Mouse (Mus musculus) neural tube, embryonic 11.5 days (tissue): ENCODE data around the gene Gm43517. TPM values are rescaled to one million over a fixed set of nuclear protein-coding genes. Genes with fewer than 3 reads are reported as not detected.

ENCODE experiments used
- ATAC-seq: fragments of 200-750 bp; cut with Nextera tagmentation; 2 replicates; pipeline ENCODE4 v1.8.0; 2017; ENCODE audit warnings: moderate number of reproducible peaks, mild to moderate bottlenecking, moderate TSS enrichment, moderate library complexity; ENCODE audit not compliant: insufficient read depth, low FRiP score, low TSS enrichment
- DNase-seq: peaks from one replicate; pipeline ENCODE4 v3.0.0-alpha.2; 2015; ENCODE audit warnings: low spot score
- H3K27ac ChIP-seq: fragments of 300-500 bp; sonication (generic); 2 replicates; pipeline ENCODE4 v1.5.1; 2014; ENCODE audit warnings: low read depth, mild to moderate bottlenecking, low read length
- H3K27me3 ChIP-seq: fragments of 300-500 bp; sonication (generic); 2 replicates; pipeline ENCODE4 v1.6.1; 2014; ENCODE audit warnings: mild to moderate bottlenecking, low read length, mixed read lengths; ENCODE audit not compliant: control insufficient read depth, insufficient read depth
- H3K36me3 ChIP-seq: fragments of 300-500 bp; sonication (generic); 2 replicates; pipeline ENCODE4 v1.6.1; 2014; ENCODE audit warnings: mild to moderate bottlenecking, low read length, moderate library complexity, mixed read lengths; ENCODE audit not compliant: control insufficient read depth, insufficient read depth
- H3K4me1 ChIP-seq: fragments of 300-500 bp; sonication (generic); 2 replicates; pipeline ENCODE4 v1.6.1; 2014; ENCODE audit warnings: low read length, mixed read lengths; ENCODE audit not compliant: control insufficient read depth, insufficient read depth
- H3K4me2 ChIP-seq: fragments of 300-500 bp; sonication (generic); 2 replicates; pipeline ENCODE4 v1.6.1; 2014; ENCODE audit warnings: low read depth, mild to moderate bottlenecking, moderate library complexity
- H3K4me3 ChIP-seq: fragments of 300-500 bp; sonication (generic); 2 replicates; pipeline ENCODE4 v1.5.1; 2014; ENCODE audit warnings: low read depth, low read length
- H3K9ac ChIP-seq: fragments of 300-500 bp; sonication (generic); 2 replicates; pipeline ENCODE4 v1.6.1; 2014; ENCODE audit warnings: mild to moderate bottlenecking, low read length
- H3K9me3 ChIP-seq: fragments of 300-500 bp; sonication (generic); 2 replicates; pipeline ENCODE4 v1.6.1; 2016; ENCODE audit warnings: low read length; ENCODE audit not compliant: control insufficient read depth
- WGBS: fragments of 180-500 bp; shearing (Covaris S2); extraction: QIAGEN DNeasy Blood & Tissue Kit; methylation state at CpG from one replicate; pipeline ENCODE4 v1.1.7; 2014; 5-methylcytosine and 5-hydroxymethylcytosine counted together
- polyA plus RNA-seq: library from polyadenylated mRNA; unstranded; fragments of >200 nt; fragmentation: Nextera tagmentation; extraction: Ambion mirVana; gene quantifications from 2 replicates; pipeline ENCODE4 v1.2.1, GENCODE M21; 2014

The Gm43517 gene
- polyA plus RNA-seq, 1 experiment from 2014 or later, result not detected

DNA sequence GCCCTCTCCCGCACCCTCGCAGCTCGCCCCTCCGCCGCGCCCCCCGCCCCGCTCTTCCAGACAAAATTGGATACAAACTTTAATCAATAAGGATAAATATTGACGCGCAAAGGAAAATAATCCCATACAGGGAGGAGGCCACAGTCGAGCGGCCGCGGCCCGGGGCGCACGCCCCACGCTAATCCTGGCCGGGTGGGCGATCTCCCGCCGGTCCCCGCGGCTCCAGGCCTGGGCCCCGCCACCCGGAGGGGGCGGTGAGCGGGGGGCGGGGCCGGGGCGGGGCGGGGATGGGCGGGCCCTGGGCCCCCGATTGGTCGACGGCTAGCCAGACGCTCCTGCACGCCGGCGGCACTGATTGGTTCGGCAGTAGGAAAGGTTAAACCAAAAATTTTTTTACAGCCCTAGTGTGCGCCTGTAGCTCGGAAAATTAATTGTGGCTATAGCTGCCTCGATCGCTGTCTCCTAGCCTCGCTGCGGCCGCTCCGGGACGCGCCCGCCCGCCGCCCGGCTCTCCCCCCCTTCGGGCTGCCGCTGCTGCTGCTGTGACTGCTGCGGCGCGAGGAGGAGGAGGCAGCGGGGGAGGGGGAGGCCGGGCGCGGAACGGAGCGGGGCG is 1.3 kb upstream of the Gm43517 start:
- DNase-seq, result peak; percentile 62
- peaks cover 87% of the 10 kb centered on the region for H3K27me3 ChIP-seq
- H3K9ac ChIP-seq, result no peak overlapping the region
- H3K4me2 ChIP-seq, result peak overlapping the region; percentile 36
- no peak overlapping the region for H3K27ac ChIP-seq
- no peaks in the 10 kb centered on the region for H3K9me3 ChIP-seq
- no peaks in the 10 kb centered on the region for H3K36me3 ChIP-seq
- WGBS, result under 1% methylated on average over 43 of the region's 67 CpGs
- peak; percentile 85 for ATAC-seq
- peak overlapping the region; percentile 32 for H3K4me3 ChIP-seq
- no peaks in the 10 kb centered on the region for H3K4me1 ChIP-seq

DNA sequence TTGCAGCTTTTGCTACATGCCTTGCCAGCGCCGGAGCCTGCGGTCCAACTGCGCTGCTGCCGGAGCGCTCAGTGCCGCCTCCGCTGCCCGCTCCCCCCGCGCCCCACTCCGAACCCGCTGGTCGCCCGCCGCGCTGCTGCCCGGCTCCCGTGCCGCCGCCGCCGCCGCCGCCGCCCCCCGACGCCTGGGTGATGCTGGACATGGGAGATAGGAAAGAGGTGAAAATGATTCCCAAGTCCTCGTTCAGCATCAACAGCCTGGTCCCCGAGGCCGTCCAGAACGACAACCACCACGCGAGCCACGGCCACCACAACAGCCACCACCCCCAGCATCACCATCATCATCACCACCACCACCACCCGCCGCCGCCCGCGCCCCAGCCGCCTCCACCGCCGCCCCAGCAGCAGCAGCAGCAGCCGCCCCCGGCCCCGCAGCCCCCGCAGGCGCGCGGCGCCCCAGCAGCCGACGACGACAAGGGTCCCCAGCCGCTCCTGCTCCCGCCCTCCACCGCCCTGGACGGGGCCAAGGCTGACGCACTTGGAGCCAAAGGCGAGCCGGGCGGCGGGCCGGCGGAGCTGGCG is 589 bp upstream of the Gm43517 start:
- H3K9ac ChIP-seq, result no peak overlapping the region
- no peaks in the 10 kb centered on the region for H3K36me3 ChIP-seq
- peaks cover 82% of the 10 kb centered on the region for H3K27me3 ChIP-seq
- H3K9me3 ChIP-seq, result no peaks in the 10 kb centered on the region
- WGBS, result 0% methylated on average over 49 of the region's 66 CpGs
- peak overlapping the region; percentile 32 for H3K4me3 ChIP-seq
- ATAC-seq, result no peak
- H3K4me1 ChIP-seq, result no peaks in the 10 kb centered on the region
- no peak overlapping the region for H3K27ac ChIP-seq
- peak; percentile 12 for DNase-seq
- H3K4me2 ChIP-seq, result peak overlapping the region; percentile 36; the same call in 1 of the 2 replicates

DNA sequence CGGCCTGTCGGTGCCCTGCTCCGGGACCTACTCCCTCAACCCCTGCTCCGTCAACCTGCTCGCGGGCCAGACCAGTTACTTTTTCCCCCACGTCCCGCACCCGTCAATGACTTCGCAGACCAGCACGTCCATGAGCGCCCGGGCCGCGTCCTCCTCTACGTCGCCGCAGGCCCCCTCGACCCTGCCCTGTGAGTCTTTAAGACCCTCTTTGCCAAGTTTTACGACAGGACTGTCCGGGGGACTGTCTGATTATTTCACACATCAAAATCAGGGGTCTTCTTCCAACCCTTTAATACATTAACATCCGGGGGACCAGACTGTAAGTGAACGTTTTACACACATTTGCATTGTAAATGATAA is 637 bp downstream of the Gm43517 start:
- ATAC-seq (no peak), DNase-seq (no peak)
- Histone ChIP-seq H3K4me3 (no peak overlapping the region), H3K36me3 (no peaks in the 10 kb centered on the region), H3K9me3 (no peaks in the 10 kb centered on the region), H3K4me1 (no peaks in the 10 kb centered on the region), H3K27me3 (peaks cover 81% of the 10 kb centered on the region), H3K9ac (no peak overlapping the region), H3K4me2 (no peak overlapping the region), H3K27ac (no peak overlapping the region)
- WGBS, result under 1% methylated on average over 23 of the region's 23 CpGs

DNA sequence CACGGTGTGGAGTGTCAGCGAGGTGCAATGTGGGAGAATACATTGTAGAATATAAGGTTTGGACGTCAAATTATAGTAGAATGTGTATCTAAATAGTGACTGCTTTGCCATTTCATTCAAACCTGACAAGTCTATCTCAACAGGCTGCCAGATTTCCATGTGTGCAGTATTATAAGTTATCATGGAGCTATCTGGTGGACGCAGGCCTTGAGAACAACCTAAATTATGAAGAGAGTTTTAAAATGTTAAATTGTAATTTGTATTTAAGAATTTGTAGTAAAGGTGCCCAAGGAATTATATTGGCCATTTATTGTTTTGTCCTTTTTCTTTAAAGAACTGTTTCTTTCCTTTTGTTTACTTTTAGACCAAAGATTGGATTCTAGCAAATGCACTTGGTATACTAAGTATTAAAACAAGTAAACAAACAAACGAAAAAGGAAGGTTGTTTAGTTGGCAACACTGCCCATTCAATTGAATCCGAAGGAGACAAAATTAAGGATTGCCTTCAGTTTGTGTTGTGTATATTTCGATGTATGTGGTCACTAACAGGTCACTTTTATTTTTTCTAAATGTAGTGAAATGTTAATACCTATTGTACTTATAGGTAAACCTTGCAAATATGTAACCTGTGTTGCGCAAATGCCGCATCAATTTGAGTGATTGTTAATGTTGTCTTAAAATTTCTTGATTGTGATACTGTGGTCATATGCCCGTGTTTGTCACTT is 1.3 kb downstream of the Gm43517 start:
- H3K9ac ChIP-seq, result no peak overlapping the region
- DNase-seq, result no peak
- H3K27me3 ChIP-seq, result peaks cover 81% of the 10 kb centered on the region

DNA sequence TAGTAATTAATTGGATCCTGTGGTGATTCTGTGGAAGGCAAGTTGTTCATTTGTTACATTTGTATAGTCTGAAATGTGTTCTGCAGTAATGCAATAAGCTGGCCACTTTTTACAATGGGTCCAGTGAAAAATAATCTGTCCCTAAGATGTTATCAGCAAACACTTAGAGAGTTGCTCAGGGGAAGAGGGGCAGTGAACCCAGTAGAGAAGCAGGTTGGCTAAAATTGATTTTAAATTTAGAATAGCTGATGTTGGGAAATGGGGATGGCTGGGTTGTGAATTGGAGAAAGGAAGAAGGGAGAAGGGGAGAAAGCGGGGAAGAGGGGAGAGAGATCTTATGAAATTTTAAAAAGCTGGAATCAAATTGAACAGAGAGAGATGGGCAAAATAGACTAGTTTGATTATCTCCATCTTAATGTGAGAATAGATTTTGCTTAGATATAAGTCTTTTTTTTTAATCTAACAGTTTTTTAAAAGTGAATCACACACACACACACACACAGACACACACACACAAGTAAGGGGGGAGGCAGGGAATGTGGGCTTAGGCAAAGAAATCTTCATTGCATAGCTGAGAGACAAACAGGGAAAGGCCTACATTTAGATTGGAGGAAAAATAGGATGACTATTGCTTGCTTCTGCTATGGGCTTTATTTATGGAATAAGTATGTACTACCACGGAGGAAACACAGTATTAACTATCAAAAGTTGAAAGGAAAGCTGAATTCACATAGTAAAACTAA is 3.1 kb downstream of the Gm43517 start:
- Histone ChIP-seq H3K9ac (no peak overlapping the region), H3K27me3 (peaks cover 82% of the 10 kb centered on the region), H3K9me3 (no peaks in the 10 kb centered on the region), H3K4me1 (no peaks in the 10 kb centered on the region), H3K4me3 (no peak overlapping the region), H3K4me2 (no peak overlapping the region), H3K36me3 (no peaks in the 10 kb centered on the region), H3K27ac (no peak overlapping the region)
- WGBS, result 7% methylated on average over 2 of the region's 2 CpGs
- DNase-seq (peak; percentile 24), ATAC-seq (no peak)

More for the DNA sequence above, 1.3 kb downstream of the Gm43517 start:
- no peak for ATAC-seq
- 13% methylated on average over 10 of the region's 10 CpGs for WGBS
- no peaks in the 10 kb centered on the region for H3K4me1 ChIP-seq
- H3K4me2 ChIP-seq, result no peak overlapping the region
- no peaks in the 10 kb centered on the region for H3K36me3 ChIP-seq
- H3K9me3 ChIP-seq, result no peaks in the 10 kb centered on the region
- no peak overlapping the region for H3K4me3 ChIP-seq
- H3K27ac ChIP-seq, result no peak overlapping the region

DNA sequence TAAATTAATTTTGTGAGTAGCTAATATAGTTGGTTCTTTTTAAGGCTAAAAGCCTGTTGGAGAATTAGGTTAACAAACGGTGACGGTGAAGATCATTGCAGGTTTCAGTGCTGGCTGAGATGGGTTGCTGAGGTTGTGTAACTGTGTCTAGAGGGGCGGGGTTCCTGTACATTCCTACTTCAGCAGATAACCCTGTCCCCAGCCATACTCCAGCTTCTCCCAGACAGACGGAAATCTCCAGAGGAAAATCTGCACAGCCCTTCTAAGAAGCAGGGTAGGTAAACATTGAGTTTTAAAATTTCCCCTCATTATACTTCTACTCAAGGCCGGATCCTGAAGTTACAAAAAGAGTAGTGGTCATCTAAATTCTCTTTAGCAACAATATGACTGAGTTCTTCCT is 4.7 kb downstream of the Gm43517 start:
- ATAC-seq (no peak), DNase-seq (no peak)
- Histone ChIP-seq H3K9ac (no peak overlapping the region), H3K27ac (no peak overlapping the region), H3K9me3 (no peaks in the 10 kb centered on the region), H3K4me1 (no peaks in the 10 kb centered on the region), H3K4me2 (no peak overlapping the region), H3K4me3 (no peak overlapping the region), H3K36me3 (no peaks in the 10 kb centered on the region), H3K27me3 (peaks cover 79% of the 10 kb centered on the region)
- WGBS, result under 1% methylated on average over 5 of the region's 5 CpGs

DNA sequence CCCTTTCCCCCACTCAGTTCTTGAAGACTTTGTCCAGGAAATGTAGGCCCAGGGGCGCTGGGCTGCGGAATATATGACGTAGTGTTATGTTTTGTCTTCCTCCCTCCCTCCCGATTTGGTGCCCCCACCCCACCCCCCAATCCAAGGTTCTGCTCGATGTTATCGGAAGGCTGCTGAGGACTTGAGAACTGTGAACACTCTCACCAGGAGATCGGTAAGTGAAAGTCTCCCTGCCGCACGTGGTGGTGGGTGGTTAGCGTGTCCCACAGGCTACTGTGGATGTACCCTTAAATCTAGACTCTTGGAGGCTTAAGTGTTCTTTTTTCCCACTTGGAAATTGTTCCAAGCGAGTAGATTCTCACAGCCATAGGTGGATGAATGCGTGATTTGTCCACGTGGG is 5.3 kb downstream of the Gm43517 start:
- H3K36me3 ChIP-seq, result no peaks in the 10 kb centered on the region
- no peak overlapping the region for H3K4me2 ChIP-seq
- ATAC-seq (no peak), DNase-seq (peak; percentile 39)
- H3K27ac ChIP-seq, result no peak overlapping the region
- H3K4me3 ChIP-seq, result no peak overlapping the region
- H3K9ac ChIP-seq, result no peak overlapping the region
- peaks cover 79% of the 10 kb centered on the region for H3K27me3 ChIP-seq
- H3K4me1 ChIP-seq, result no peaks in the 10 kb centered on the region
- 1% methylated on average over 13 of the region's 13 CpGs for WGBS
- no peaks in the 10 kb centered on the region for H3K9me3 ChIP-seq

DNA sequence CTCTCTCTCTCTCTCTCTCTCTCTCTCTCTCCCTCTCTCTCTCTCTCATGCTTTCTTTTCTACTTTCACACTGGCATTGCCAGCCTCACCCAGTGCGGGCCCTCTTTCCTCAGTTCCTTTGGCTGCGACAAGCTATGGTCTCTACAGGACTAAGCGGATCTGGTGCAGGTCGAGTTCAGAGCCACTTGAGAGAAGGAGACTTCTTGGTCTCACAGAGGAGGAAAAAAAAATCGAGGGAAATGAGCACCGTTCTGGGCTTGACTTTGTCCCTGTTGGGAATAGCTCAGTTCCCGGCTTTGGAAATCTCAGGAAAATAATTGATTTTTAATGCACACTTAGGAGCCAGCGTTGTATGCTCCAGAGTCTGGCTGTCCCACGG is 5.9 kb downstream of the Gm43517 start:
- ATAC-seq, result 0 out of 2 replicates have a peak, but pooled peaks have one; percentile 1
- Histone ChIP-seq H3K4me1 (no peaks in the 10 kb centered on the region), H3K9ac (no peak overlapping the region), H3K27me3 (peaks cover 76% of the 10 kb centered on the region), H3K27ac (no peak overlapping the region), H3K4me2 (peak overlapping the region; percentile 42), H3K36me3 (no peaks in the 10 kb centered on the region), H3K4me3 (no peak overlapping the region), H3K9me3 (no peaks in the 10 kb centered on the region)
- WGBS, result under 1% methylated on average over 9 of the region's 9 CpGs
- DNase-seq, result no peak
